Mouse (Mus musculus) C2C12 (cell line): Measurements from ENCODE around the gene G6pc3. TPM values are rescaled to one million over a fixed set of nuclear protein-coding genes. Genes with fewer than 3 reads are reported as not detected.
A peak's percentile ranks its signal among the peaks of the same experiment; 100 is the strongest.

Source experiments
- H3K27me3 ChIP-seq: one replicate; pipeline ENCODE4 v1.6.1; 2011; ENCODE audit not compliant: control insufficient read depth, insufficient read depth, insufficient read length
- H3K36me3 ChIP-seq: one replicate; pipeline ENCODE4 v1.6.1; 2011; ENCODE audit not compliant: control insufficient read depth, insufficient read depth
- H3K4me3 ChIP-seq: one replicate; pipeline ENCODE4 v1.5.1; 2011; ENCODE audit warnings: mild to moderate bottlenecking, control low read depth; ENCODE audit not compliant: poor library complexity, insufficient read depth, severe bottlenecking
- H3K79me2 ChIP-seq: one replicate; pipeline ENCODE4 v1.6.1; 2011; ENCODE audit not compliant: control insufficient read depth, insufficient read depth
- H3K79me3 ChIP-seq: one replicate; pipeline ENCODE4 v1.6.1; 2011; ENCODE audit warnings: low read depth, control low read depth
- H3ac ChIP-seq: one replicate; pipeline ENCODE3; 2011; ENCODE audit warnings: low read depth; ENCODE audit not compliant: control insufficient read depth, insufficient read length
- CEBPB ChIP-seq: IDR thresholded peaks from one replicate; pipeline ENCODE4 v1.6.1; 2011; ENCODE audit warnings: low read depth, mild to moderate bottlenecking, control low read depth, moderate library complexity
- CTCF ChIP-seq: IDR thresholded peaks from one replicate; pipeline ENCODE4 v1.5.1; 2011; ENCODE audit not compliant: control insufficient read depth, insufficient read depth, insufficient read length
- FOSL1 ChIP-seq: IDR thresholded peaks from one replicate; pipeline ENCODE4 v1.8.0; 2011; ENCODE audit warnings: mild to moderate bottlenecking, low read length; ENCODE audit not compliant: poor library complexity, insufficient read depth, severe bottlenecking
- MAX ChIP-seq: IDR thresholded peaks from one replicate; pipeline ENCODE4 v1.6.1; 2011; ENCODE audit warnings: mild to moderate bottlenecking, control low read depth
- MYOD1 ChIP-seq: IDR thresholded peaks from one replicate; pipeline ENCODE4 v1.6.1; 2011; ENCODE audit warnings: low read depth; ENCODE audit not compliant: control insufficient read depth, insufficient read length
- MYOG ChIP-seq: IDR thresholded peaks from one replicate; pipeline ENCODE4 v1.6.1; 2011; ENCODE audit not compliant: control insufficient read depth, insufficient read length; ENCODE audit errors: extremely low read depth
- USF1 ChIP-seq: IDR thresholded peaks from one replicate; pipeline ENCODE4 v1.6.1; 2011; ENCODE audit warnings: low read depth, mild to moderate bottlenecking, control low read depth, moderate library complexity
- polyA plus RNA-seq: library from polyadenylated mRNA; unstranded; fragments of >200 nt; fragmentation: generic; extraction: Trizol; gene quantifications from one replicate; pipeline ENCODE4 v1.2.1, GENCODE M21; 2012; ENCODE audit warnings: missing spikeins

G6pc3 gene
- polyA plus RNA-seq, 1 experiment: 40.4 TPM

GRCm38 (mm10) chr11:102221243-102221953 is 32.0 kb downstream of the G6pc3 start:
- TF ChIP-seq MYOD1: no peak
- no peak for TF ChIP-seq FOSL1
- TF ChIP-seq CTCF: no peak
- TF ChIP-seq MAX: no peak
- no peak for TF ChIP-seq MYOG
- no peak for TF ChIP-seq CEBPB
- no peak for TF ChIP-seq USF1
- peaks cover 14% of the 10 kb centered on the region for H3K79me3 ChIP-seq
- H3K36me3 ChIP-seq: no peaks in the 10 kb centered on the region
- H3ac ChIP-seq: no peak overlapping the region
- H3K4me3 ChIP-seq: no peak overlapping the region
- no peaks in the 10 kb centered on the region for H3K27me3 ChIP-seq
- H3K79me2 ChIP-seq: peaks cover 19% of the 10 kb centered on the region

- no peaks in the 10 kb centered on the region for H3K27me3 ChIP-seq
- H3ac ChIP-seq: no peak overlapping the region
- peaks cover 14% of the 10 kb centered on the region for H3K79me3 ChIP-seq
- no peaks in the 10 kb centered on the region for H3K36me3 ChIP-seq
- H3K4me3 ChIP-seq: no peak overlapping the region
- no peak for TF ChIP-seq MYOD1
- no peak for TF ChIP-seq MAX
- TF ChIP-seq FOSL1: no peak
- no peak for TF ChIP-seq CTCF
- H3K79me2 ChIP-seq: peaks cover 17% of the 10 kb centered on the region
Observed at GRCm38 (mm10) chr11:102221954-102222351, 32.5 kb downstream of the G6pc3 start.

- Histone ChIP-seq H3K36me3 (no peaks in the 10 kb centered on the region), H3K27me3 (no peaks in the 10 kb centered on the region), H3K79me3 (peaks cover 5% of the 10 kb centered on the region), H3ac (no peak overlapping the region), H3K79me2 (peaks cover 5% of the 10 kb centered on the region), H3K4me3 (no peak overlapping the region)
- TF ChIP-seq FOSL1: no peak
- TF ChIP-seq CTCF: peak; percentile 44
Observed at GRCm38 (mm10) chr11:102223166-102223565, 33.7 kb downstream of the G6pc3 start.

GRCm38 (mm10) chr11:102224686-102225085 is 35.3 kb downstream of the G6pc3 start:
- TF ChIP-seq CTCF: no peak
- TF ChIP-seq MYOG: no peak
- TF ChIP-seq MYOD1: no peak
- TF ChIP-seq CEBPB: no peak
- no peak for TF ChIP-seq FOSL1
- no peak for TF ChIP-seq MAX
- no peak for TF ChIP-seq USF1
- Histone ChIP-seq H3K4me3 (no peak overlapping the region), H3K36me3 (no peaks in the 10 kb centered on the region), H3K27me3 (no peaks in the 10 kb centered on the region), H3ac (peak overlapping the region; percentile 8), H3K79me3 (peaks cover 2% of the 10 kb centered on the region), H3K79me2 (no peaks in the 10 kb centered on the region)

GRCm38 (mm10) chr11:102225221-102225620 is 35.8 kb downstream of the G6pc3 start:
- H3K36me3 ChIP-seq: no peaks in the 10 kb centered on the region
- no peak overlapping the region for H3K4me3 ChIP-seq
- peaks cover 2% of the 10 kb centered on the region for H3K79me3 ChIP-seq
- no peaks in the 10 kb centered on the region for H3K79me2 ChIP-seq
- no peaks in the 10 kb centered on the region for H3K27me3 ChIP-seq
- H3ac ChIP-seq: no peak overlapping the region
- TF ChIP-seq MYOD1: no peak
- TF ChIP-seq MYOG: no peak
- no peak for TF ChIP-seq CTCF
- no peak for TF ChIP-seq CEBPB
- no peak for TF ChIP-seq MAX
- no peak for TF ChIP-seq FOSL1
- TF ChIP-seq USF1: no peak

DNA sequence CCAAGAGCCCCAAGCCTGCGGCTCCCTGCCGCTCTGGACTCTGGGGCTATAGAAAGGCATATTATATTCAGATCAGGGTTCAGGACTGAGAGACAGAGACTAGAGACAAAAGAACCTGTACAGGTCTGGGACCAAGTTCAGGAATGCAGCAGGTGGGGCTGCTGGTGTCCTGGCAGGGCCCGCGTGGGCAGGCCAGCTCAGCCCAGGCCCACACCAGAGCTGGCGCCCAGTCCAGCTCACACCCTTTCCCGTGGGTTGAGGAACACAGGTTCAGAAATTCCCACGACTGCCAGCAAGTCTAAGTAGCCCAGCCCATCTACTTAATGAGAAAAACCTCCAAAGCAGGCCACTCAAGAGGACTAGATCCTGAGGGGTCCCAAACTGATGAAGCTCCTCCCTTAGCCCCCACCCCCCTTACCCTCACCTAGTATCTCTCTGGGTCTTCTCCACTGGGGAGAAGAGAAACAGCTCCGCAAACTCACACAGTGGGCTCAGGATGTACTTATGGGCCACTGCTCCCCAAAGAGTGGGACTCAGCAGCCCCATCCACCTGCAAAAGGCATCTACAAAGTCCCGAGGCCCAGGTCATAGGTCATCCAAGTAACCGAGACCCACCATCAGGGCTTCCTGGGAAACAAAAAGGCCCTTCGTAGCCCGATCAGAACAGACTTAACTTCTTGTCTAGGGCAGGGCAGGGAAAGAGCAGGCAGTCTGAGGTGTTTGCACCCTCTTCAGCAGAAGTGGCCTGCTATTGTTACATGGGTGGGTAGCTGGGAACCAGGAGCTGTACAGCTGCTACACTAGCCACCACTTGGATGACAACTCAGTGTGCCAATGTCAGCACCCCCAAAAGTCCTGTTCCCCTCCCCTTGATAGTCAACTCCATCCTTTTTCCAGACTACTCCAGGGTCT is 36.9 kb downstream of the G6pc3 start:
- Histone ChIP-seq H3K4me3 (no peak overlapping the region), H3K27me3 (no peaks in the 10 kb centered on the region), H3K79me2 (no peaks in the 10 kb centered on the region), H3ac (no peak overlapping the region), H3K36me3 (no peaks in the 10 kb centered on the region), H3K79me3 (peaks cover 2% of the 10 kb centered on the region)
- no peak for TF ChIP-seq MYOD1
